Mouse (Mus musculus) CH12.LX (cell line): ENCODE measurements around the gene Mdh2. TPM values are rescaled to one million over a fixed set of nuclear protein-coding genes. Genes with fewer than 3 reads are reported as not detected.
A peak's percentile ranks its signal among the peaks of the same experiment; 100 is the strongest.

Source experiments
- DNase-seq: peaks from one replicate; pipeline ENCODE4 v3.0.0-alpha.2; 2013; ENCODE audit errors: extremely low read depth
- H3K27ac ChIP-seq: 2 replicates; pipeline ENCODE4 v1.5.1; 2012; ENCODE audit warnings: low read depth, mild to moderate bottlenecking, control low read depth, moderate library complexity; ENCODE audit not compliant: insufficient read depth
- H3K27me3 ChIP-seq: replicated peaks from 2 replicates; pipeline ENCODE3; 2012; ENCODE audit warnings: inconsistent platforms
- H3K36me3 ChIP-seq, 2 experiments: replicated peaks in 1 of 2; 2 replicates each; pipeline versions ENCODE3 to v1.6.1; 2012; ENCODE audit warnings: inconsistent platforms in 1 of 2, low read length in 1 of 2, mild to moderate bottlenecking in 1 of 2, mixed read lengths in 1 of 2, moderate library complexity in 1 of 2; ENCODE audit not compliant: control insufficient read depth in 1 of 2, insufficient read depth in 1 of 2
- H3K4me1 ChIP-seq, 2 experiments: 2 replicates each; pipeline ENCODE4 v1.6.1; 2012; ENCODE audit warnings: inconsistent platforms in 1 of 2, moderate library complexity in 1 of 2; ENCODE audit not compliant: insufficient read depth in 2 of 2, control insufficient read depth in 1 of 2
- H3K4me2 ChIP-seq: 2 replicates; pipeline ENCODE4 v1.6.1; 2012; ENCODE audit warnings: low read depth, mild to moderate bottlenecking, control low read depth; ENCODE audit not compliant: poor library complexity, insufficient read depth, severe bottlenecking
- H3K4me3 ChIP-seq, 3 experiments: fragments of 150-350 bp in 1 of 3; sonication (generic) in 1 of 3; replicated peaks in 1 of 3; 2 replicates each; pipeline versions ENCODE3 to v1.5.1; 2011 to 2012; ENCODE audit warnings: low read depth in 2 of 3, low read length in 2 of 3, mild to moderate bottlenecking in 2 of 3, moderate library complexity in 2 of 3, control low read depth in 1 of 3, improper control_type of control experiment in 1 of 3, inconsistent platforms in 1 of 3, mixed read lengths in 1 of 3; ENCODE audit not compliant: poor library complexity in 1 of 3
- H3K79me2 ChIP-seq: replicated peaks from 2 replicates; pipeline ENCODE4 v1.6.1; 2012; ENCODE audit warnings: mild to moderate bottlenecking, moderate library complexity; ENCODE audit not compliant: control insufficient read depth, poor library complexity, insufficient read depth, severe bottlenecking; ENCODE audit errors: extremely low read depth
- H3K9ac ChIP-seq: 2 replicates; pipeline ENCODE4 v1.6.1; 2012; ENCODE audit warnings: low read depth, mild to moderate bottlenecking, control low read depth, moderate library complexity; ENCODE audit not compliant: insufficient read depth
- H3K9me3 ChIP-seq: replicated peaks from 2 replicates; pipeline ENCODE3; 2012; ENCODE audit warnings: low read length, inconsistent platforms, mixed read lengths
- BHLHE40 ChIP-seq: IDR thresholded peaks from 2 replicates; pipeline ENCODE4 v1.6.1; 2011; ENCODE audit warnings: mild to moderate bottlenecking, low read depth, low read length, improper control_type of control experiment
- CHD1 ChIP-seq: IDR thresholded peaks from 2 replicates; pipeline ENCODE4 v1.6.1; 2012; ENCODE audit warnings: low read depth, low read length, improper control_type of control experiment, inconsistent platforms
- CHD2 ChIP-seq: IDR thresholded peaks from 2 replicates; pipeline ENCODE4 v1.6.1; 2011; ENCODE audit warnings: low read length, improper control_type of control experiment
- CTCF ChIP-seq, 2 experiments: IDR thresholded peaks in 1 of 2; conservative IDR thresholded peaks in 1 of 2; 2 replicates each; pipeline ENCODE4 v1.5.1; 2011 to 2012; ENCODE audit warnings: low read depth in 2 of 2, low read length in 2 of 2, improper control_type of control experiment in 1 of 2, inconsistent platforms in 1 of 2, mild to moderate bottlenecking in 1 of 2, moderate library complexity in 1 of 2
- E2F4 ChIP-seq: IDR thresholded peaks from 2 replicates; pipeline ENCODE4 v1.6.1; 2011; ENCODE audit warnings: low read depth, low read length, improper control_type of control experiment; ENCODE audit not compliant: insufficient replicate concordance
- ELF1 ChIP-seq: IDR thresholded peaks from 2 replicates; pipeline ENCODE4 v1.6.1; 2014; ENCODE audit warnings: low read depth, mild to moderate bottlenecking, inconsistent platforms, low read length, improper control_type of control experiment
- EP300 ChIP-seq: IDR thresholded peaks from 2 replicates; pipeline ENCODE4 v1.6.1; 2011; ENCODE audit warnings: low read length, improper control_type of control experiment
- ETS1 ChIP-seq: conservative IDR thresholded peaks from 2 replicates; pipeline ENCODE4 v1.6.1; 2012; ENCODE audit warnings: low read depth, mild to moderate bottlenecking, inconsistent platforms, low read length, improper control_type of control experiment, moderate library complexity
- GABPA ChIP-seq: IDR thresholded peaks from 2 replicates; pipeline ENCODE4 v1.6.1; 2012; ENCODE audit warnings: low read depth, low read length, improper control_type of control experiment, inconsistent platforms; ENCODE audit not compliant: insufficient replicate concordance
- HCFC1 ChIP-seq: IDR thresholded peaks from 2 replicates; pipeline ENCODE4 v1.6.1; 2012; ENCODE audit warnings: low read depth, mild to moderate bottlenecking, inconsistent platforms, low read length, improper control_type of control experiment
- IRF4 ChIP-seq: IDR thresholded peaks from 2 replicates; pipeline ENCODE4 v1.6.1; 2014; ENCODE audit warnings: low read depth, mild to moderate bottlenecking, inconsistent platforms, low read length, improper control_type of control experiment
- JUN ChIP-seq: IDR thresholded peaks from 2 replicates; pipeline ENCODE4 v1.6.1; 2011; ENCODE audit warnings: low read depth, mild to moderate bottlenecking, low read length, improper control_type of control experiment, moderate library complexity; ENCODE audit not compliant: insufficient read depth
- JUND ChIP-seq: conservative IDR thresholded peaks from 2 replicates; pipeline ENCODE4 v1.6.1; 2011; ENCODE audit warnings: low read depth, low read length, improper control_type of control experiment
- KAT2A ChIP-seq: IDR thresholded peaks from 2 replicates; pipeline ENCODE4 v1.6.1; 2012; ENCODE audit warnings: low read length, improper control_type of control experiment, inconsistent platforms; ENCODE audit not compliant: insufficient replicate concordance
- MAZ ChIP-seq: IDR thresholded peaks from 2 replicates; pipeline ENCODE4 v1.6.1; 2012; ENCODE audit warnings: low read depth, mild to moderate bottlenecking, inconsistent platforms, low read length, improper control_type of control experiment, moderate library complexity
- MEF2A ChIP-seq: IDR thresholded peaks from 2 replicates; pipeline ENCODE4 v1.6.1; 2014; ENCODE audit warnings: low read depth, mild to moderate bottlenecking, inconsistent platforms, low read length, improper control_type of control experiment, borderline replicate concordance
- MXI1 ChIP-seq: IDR thresholded peaks from 2 replicates; pipeline ENCODE4 v1.6.1; 2011; ENCODE audit warnings: mild to moderate bottlenecking, low read depth, low read length, improper control_type of control experiment
- MYC ChIP-seq: IDR thresholded peaks from 2 replicates; pipeline ENCODE4 v1.6.1; 2011; ENCODE audit warnings: low read depth, mild to moderate bottlenecking, improper control_type of control experiment, low read length
- NELFE ChIP-seq: IDR thresholded peaks from 2 replicates; pipeline ENCODE4 v1.6.1; 2011; ENCODE audit warnings: low read depth, low read length, improper control_type of control experiment
- NRF1 ChIP-seq: IDR thresholded peaks from 2 replicates; pipeline ENCODE4 v1.6.1; 2014; ENCODE audit warnings: low read depth, mild to moderate bottlenecking, inconsistent platforms, low read length, improper control_type of control experiment, moderate library complexity
- POLR2A ChIP-seq: IDR thresholded peaks from 2 replicates; pipeline ENCODE4 v1.6.1; 2011; ENCODE audit warnings: low read depth, mild to moderate bottlenecking, improper control_type of control experiment, low read length
- POLR2AphosphoS2 ChIP-seq: IDR thresholded peaks from 2 replicates; pipeline ENCODE4 v1.6.1; 2011; ENCODE audit warnings: low read depth, low read length, improper control_type of control experiment
- RAD21 ChIP-seq: IDR thresholded peaks from 2 replicates; pipeline ENCODE4 v1.6.1; 2011; ENCODE audit warnings: low read depth, mild to moderate bottlenecking, low read length, improper control_type of control experiment, moderate library complexity
- SIN3A ChIP-seq: IDR thresholded peaks from 2 replicates; pipeline ENCODE4 v1.6.1; 2012; ENCODE audit warnings: low read length, improper control_type of control experiment, inconsistent platforms
- SMC3 ChIP-seq: IDR thresholded peaks from 2 replicates; pipeline ENCODE4 v1.6.1; 2011; ENCODE audit warnings: low read depth, low read length, improper control_type of control experiment
- TBP ChIP-seq: conservative IDR thresholded peaks from 2 replicates; pipeline ENCODE4 v1.6.1; 2011; ENCODE audit warnings: low read depth, low read length, improper control_type of control experiment
- TCF12 ChIP-seq: IDR thresholded peaks from 2 replicates; pipeline ENCODE4 v1.6.1; 2014; ENCODE audit warnings: low read depth, mild to moderate bottlenecking, inconsistent platforms, low read length, improper control_type of control experiment
- USF2 ChIP-seq: conservative IDR thresholded peaks from 2 replicates; pipeline ENCODE4 v1.6.1; 2011; ENCODE audit warnings: low read depth, low read length, improper control_type of control experiment
- ZKSCAN1 ChIP-seq: IDR thresholded peaks from 2 replicates; pipeline ENCODE4 v1.6.1; 2012; ENCODE audit warnings: low read depth, inconsistent platforms, low read length, improper control_type of control experiment, borderline replicate concordance
- ZNF384 ChIP-seq: IDR thresholded peaks from 2 replicates; pipeline ENCODE4 v1.6.1; 2012; ENCODE audit warnings: low read depth, low read length, improper control_type of control experiment, inconsistent platforms
- dilution Hi-C: fragments of 300-500 bp; cut with MboI; formaldehyde crosslinking; loops from 2 replicates; pipeline ENCODE4 v1.14.3; 2020; ENCODE audit warnings: low sequenced_read_pairs; ENCODE audit not compliant: extremely low pct_unique_long_range_greater_than_20kb, extremely low pct_ligation_motif_present
- in situ Hi-C: fragments of 300-500 bp; cut with MboI; formaldehyde crosslinking; loops from 3 replicates; pipeline ENCODE4 v1.14.3; 2019; ENCODE audit warnings: low sequenced_read_pairs, low pct_ligation_motif_present, low pct_unique_long_range_greater_than_20kb, mixed read lengths
- polyA plus RNA-seq: library from polyadenylated mRNA; unstranded; fragments of >175 nt; gene quantifications from 2 replicates; pipeline ENCODE4 v1.2.1, GENCODE M21; 2012; ENCODE audit warnings: low read depth; ENCODE audit not compliant: insufficient read length
- total RNA-seq, 2 experiments: library from RNA; depleted of rRNA; stranded (reverse); fragments of 300-350 nt in 1 of 2; fragments of >200 nt in 1 of 2; gene quantifications; 2 replicates each; pipeline ENCODE4 v1.2.3; 2012 to 2014

Mdh2 gene
- total and polyA plus RNA-seq, 3 experiments: 133 to 569 (median 152) TPM

- DNase-seq: peak; percentile 78
Measured at GRCm38 (mm10) chr5:135793996-135794858, 15.9 kb downstream of the Mdh2 start.

GRCm38 (mm10) chr5:135794859-135795181 lies 16.5 kb downstream of the Mdh2 start:
- Histone ChIP-seq H3K4me3 (peak overlapping the region in 2 of 3 experiments; percentile 34 to 47), H3K79me2 (no peaks in the 10 kb centered on the region), H3K27ac (peak overlapping the region; percentile 72; the same call in 1 of the 2 replicates), H3K9ac (no peak overlapping the region; the same call in 1 of the 2 replicates), H3K4me1 (peaks cover 4 to 24% of the 10 kb centered on the region in 2 experiments), H3K27me3 (peaks cover 20% of the 10 kb centered on the region), H3K4me2 (peak overlapping the region; percentile 62), H3K9me3 (no peaks in the 10 kb centered on the region), H3K36me3 (peaks cover 21 to 27% of the 10 kb centered on the region in 2 experiments)
- dilution Hi-C loops: no loop called here
- in situ Hi-C loops: loop anchor here (5.0 kb wide), 1 partner anchor 52 kb away; no protein-coding TSS in a partner anchor
- TF ChIP-seq RAD21: no peak
- TF ChIP-seq JUND: no peak
- TF ChIP-seq NRF1: no peak
- TF ChIP-seq JUN: no peak
- no peak for TF ChIP-seq MEF2A
- no peak for TF ChIP-seq E2F4
- TF ChIP-seq USF2: no peak
- TF ChIP-seq ZKSCAN1: no peak
- TF ChIP-seq NELFE: no peak
- TF ChIP-seq GABPA: no peak
- TF ChIP-seq MYC: no peak
- no peak for TF ChIP-seq HCFC1
- TF ChIP-seq CHD2: no peak
- no peak for TF ChIP-seq TCF12
- no peak for TF ChIP-seq EP300
- TF ChIP-seq ELF1: no peak
- TF ChIP-seq CTCF (conservative IDR thresholded peaks at IDR 0.05 in 1 of 2, IDR thresholded peaks at IDR 0.05 in 1 of 2; ENCODE audit: low read depth in 2 of 2, low read length in 2 of 2): no peak
- TF ChIP-seq POLR2A: no peak
- DNase-seq: no peak

More at GRCm38 (mm10) chr5:135793996-135794858, 15.9 kb downstream of the Mdh2 start:
- Histone ChIP-seq H3K4me2 (peak overlapping the region; percentile 62), H3K79me2 (no peaks in the 10 kb centered on the region), H3K4me1 (peaks cover 4 to 24% of the 10 kb centered on the region in 2 experiments), H3K9ac (peak overlapping the region; percentile 37), H3K27me3 (peaks cover 20% of the 10 kb centered on the region), H3K27ac (peak overlapping the region; percentile 72), H3K9me3 (no peaks in the 10 kb centered on the region), H3K4me3 (peak overlapping the region; percentile 32 to 47 (median 34)), H3K36me3 (peaks cover 27 to 33% of the 10 kb centered on the region in 2 experiments)
- TF ChIP-seq SIN3A (no peak), EP300 (peak; percentile 39), ELF1 (peak; percentile 68), MEF2A (no peak; the same call in 1 of the 2 replicates), MAZ (no peak), POLR2A (peak; percentile 44; the same call in 1 of the 2 replicates), CTCF (conservative IDR thresholded peaks at IDR 0.05 in 1 of 2, IDR thresholded peaks at IDR 0.05 in 1 of 2; ENCODE audit: low read depth in 2 of 2, low read length in 2 of 2) (peak; percentile 87 to 93; a peak in 3 of 4 replicates), POLR2AphosphoS2 (no peak), NELFE (peak; percentile 58), IRF4 (peak; percentile 21; the same call in 1 of the 2 replicates), SMC3 (peak; percentile 64), KAT2A (no peak), MXI1 (0 out of 2 replicates have a peak, but pooled peaks have one; percentile 25), ETS1 (0 out of 2 replicates have a peak, but pooled peaks have one; percentile 27), CHD1 (no peak), ZNF384 (no peak), TCF12 (peak; percentile 39; the same call in 1 of the 2 replicates), HCFC1 (no peak), BHLHE40 (no peak), RAD21 (peak; percentile 57), MYC (0 out of 2 replicates have a peak, but pooled peaks have one; percentile 16), USF2 (no peak), TBP (no peak), ZKSCAN1 (no peak)
- in situ Hi-C loops: no loop called here
- dilution Hi-C loops: no loop called here
